Mouse (Mus musculus): ENCODE results near the gene Med11.

DNA sequence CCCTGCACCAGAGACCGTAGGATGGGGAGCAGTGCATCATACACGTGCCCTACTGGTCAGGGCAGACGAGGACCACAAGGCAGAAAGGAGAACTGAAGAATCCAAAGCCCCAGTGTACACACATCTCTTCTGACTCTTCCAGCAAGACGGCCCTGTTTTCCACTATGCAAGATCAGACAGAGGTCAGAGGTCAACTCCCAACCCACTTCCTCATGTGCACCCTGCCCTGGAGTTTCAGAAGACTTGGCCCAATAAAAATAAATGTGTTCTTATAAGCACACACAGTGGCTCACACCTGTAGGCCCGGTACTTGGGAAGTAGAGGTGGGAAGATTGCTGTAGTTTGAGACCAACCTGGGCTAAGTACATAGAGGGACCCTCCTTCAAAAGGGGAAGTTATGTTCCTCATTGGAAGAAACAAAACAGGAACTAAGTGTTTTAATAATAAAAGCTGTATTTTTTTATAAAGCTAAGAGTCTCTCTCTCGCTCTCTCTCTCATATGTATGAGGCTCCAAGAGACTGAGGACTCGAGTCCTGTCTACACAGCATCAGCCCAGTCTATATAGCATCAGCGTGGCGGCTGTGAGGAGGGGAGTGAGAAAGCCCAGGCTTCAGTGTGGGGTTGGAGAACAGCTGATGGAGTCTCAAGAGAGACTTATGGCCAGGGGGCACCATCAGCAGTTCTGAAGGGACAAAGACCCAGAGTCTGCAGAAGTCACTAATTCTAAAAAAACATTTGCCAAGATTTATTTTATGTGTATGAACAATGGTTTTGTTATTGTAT lies 1.7 kb downstream of the Med11 start:
- TF ChIP-seq POLR2A (IDR thresholded peaks at IDR 0.05; ENCODE audit: extremely low read depth, insufficient read depth, low read length) (no peak), CTCF (IDR thresholded peaks at IDR 0.05; ENCODE audit: extremely low read depth, insufficient read depth, low read length) (no peak)
